Mouse (Mus musculus) c-Kit-negative CD71-positive TER-119-positive erythroid progenitor cells, embryonic 14.5 days (primary cell): Measurements from ENCODE around the gene Gm6509.
"Not testable (repeated sequence)": the region's sequence is repeated elsewhere in the genome, so short reads cannot be mapped to it uniquely, and the experiment has no call there.

Experiments used
- DNase-seq: peaks from one replicate; pipeline ENCODE4 v3.0.0-alpha.2; 2013; ENCODE audit warnings: low read depth, low spot score

The Gm6509 gene

DNA sequence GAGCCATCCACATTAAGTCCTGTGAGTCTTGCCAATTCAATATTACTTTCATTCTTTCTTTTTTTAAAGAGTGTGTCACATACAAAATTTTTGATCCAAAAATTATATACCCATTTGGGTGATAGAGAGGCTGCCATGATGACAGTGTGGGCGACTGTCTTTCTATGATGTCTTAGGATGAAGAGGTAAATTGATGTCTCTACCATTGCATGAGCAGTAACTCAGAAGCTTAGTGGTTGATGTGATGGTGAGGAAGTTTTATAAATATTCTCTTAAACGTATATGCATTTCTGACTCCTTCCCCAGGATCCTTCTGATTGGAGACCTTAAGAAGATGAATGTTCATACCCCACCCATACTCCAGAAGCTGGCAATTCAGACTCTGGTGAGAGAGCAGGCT lies at the start of gene Gm6509:
Gm6509 (plus strand) TSS at position 301 of the 400 bp plus-strand sequence.
- not testable (repeated sequence) for DNase-seq

DNA sequence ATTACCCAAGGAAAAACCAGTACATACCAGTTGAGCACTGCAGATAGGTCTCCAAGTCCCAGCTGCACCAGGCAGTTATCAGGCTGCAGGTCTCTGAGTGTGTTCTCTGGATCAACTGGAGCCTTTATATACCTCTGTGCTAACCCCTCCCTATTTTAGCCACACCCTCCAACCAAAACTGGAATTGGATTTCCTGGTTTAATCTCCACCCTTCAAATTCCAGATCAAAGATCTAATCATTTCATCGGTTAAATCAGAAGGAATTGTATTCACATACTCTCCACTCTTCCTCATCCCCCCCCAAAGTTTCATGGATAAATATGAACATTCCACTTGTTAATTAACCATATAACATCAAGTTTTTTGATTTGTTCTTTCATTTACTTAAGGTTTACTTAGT lies 7.5 kb upstream of the Gm6509 start, which contains the start of gene Gm3147:
Gm3147 (minus strand) TSS at position 101 of the 400 bp plus-strand sequence.
- not testable (repeated sequence) for DNase-seq

DNA sequence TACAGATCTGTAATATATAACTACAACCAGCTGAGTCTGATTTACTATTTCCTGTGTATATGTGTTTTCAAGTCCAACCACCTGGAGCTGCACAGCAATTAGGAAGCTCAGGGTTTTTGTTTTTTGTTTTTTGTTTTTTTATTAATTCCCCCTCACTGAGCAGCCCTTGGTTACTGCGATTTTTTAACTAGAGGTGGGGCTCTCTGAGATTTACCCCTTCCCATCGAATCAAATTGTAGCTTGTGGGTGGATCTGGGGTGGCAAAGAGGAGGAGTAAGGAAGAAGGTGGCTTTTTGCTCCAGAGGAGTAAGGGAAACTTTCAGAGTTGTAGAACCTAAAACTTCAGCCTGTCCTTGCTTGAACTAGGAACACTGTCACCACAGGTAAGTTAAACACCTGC lies 24.3 kb downstream of the Gm6509 start, which contains the start of gene Gm6205:
Gm6205 (plus strand) TSS at position 301 of the 400 bp plus-strand sequence.
- DNase-seq = not testable (repeated sequence)
